Mouse (Mus musculus): ENCODE results near the gene Dus3l. TPM values are rescaled to one million over a fixed set of nuclear protein-coding genes. Genes with fewer than 3 reads are reported as not detected.

The Dus3l gene
- polyA plus RNA-seq, 1 experiment from 2014 or later = 36.5 TPM

DNA sequence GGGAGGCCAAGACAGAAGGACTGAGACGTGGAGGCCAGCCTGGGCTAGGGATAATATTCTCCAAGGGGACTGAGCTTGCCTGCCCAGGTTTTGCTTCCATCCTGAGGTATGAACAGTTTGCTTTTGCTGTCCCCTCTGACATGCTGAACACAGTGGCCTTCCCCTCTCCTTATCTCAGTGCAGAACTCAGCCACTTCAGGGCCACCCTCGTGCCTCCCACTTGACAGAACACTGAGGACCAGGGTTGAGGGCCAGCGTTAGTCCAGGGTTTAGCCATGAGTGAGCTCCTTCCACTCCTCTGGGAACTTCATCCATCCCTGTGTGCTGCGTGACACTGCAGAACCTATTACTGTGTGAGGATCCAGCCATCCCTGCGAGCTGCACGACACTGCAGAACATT, 24.7 kb downstream of the Dus3l start:
- DNase-seq (ENCODE audit: low spot score) = no peak

DNA sequence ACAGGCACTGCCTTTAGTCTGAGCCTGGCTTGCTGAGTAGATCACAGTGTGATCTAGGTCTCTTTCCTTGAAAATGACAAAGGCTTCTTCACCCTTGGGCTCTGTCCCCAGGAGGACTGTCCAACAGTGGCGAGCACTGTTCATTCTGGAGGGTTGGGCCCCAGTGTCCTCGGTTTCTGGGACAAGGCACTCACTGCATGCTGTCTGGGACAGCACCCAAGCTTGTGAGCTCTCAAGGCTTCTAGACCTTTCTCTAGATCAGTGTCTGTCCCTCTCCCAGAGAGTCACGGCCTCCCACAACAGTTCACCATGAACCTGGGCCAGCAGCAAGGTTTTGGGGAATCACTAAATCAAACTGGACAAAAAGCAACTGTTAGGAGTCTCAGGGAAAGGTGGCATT, 28.0 kb downstream of the Dus3l start:
- no peak for DNase-seq (ENCODE audit: low spot score)

DNA sequence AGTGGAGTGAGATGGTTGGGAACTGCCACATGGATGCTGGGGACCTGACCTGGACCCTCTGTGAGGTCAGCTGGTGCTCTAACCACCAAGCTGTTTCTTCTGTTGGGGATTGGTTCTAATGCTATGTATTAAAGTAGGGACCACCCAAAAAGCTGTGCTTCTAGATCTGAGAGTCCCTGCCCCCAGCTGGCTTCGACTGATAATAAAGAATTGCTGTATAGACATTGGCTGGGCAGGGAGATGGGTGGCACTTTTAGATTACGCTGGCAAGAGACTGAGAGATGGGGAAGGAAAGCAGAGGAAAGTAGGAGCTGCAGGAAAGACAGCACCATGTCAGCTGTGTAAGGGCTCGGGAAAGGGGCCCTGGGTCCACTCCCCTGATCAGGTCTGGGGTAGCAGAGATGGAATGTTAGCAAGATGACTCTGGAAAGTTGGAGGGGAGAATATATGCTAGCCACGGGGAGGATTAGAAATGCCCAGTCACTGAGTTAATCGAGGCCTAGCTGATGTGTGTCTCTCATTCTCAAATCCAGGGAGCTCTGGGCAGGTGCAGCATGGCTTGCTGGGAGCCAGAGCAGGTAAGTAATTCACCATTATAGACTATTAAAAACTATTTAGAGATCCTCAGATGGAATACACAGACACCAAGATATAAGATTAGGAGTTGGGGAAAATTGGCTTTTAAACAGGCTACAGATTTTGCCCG, 29.2 kb downstream of the Dus3l start:
- no peak for DNase-seq (ENCODE audit: low spot score)

DNA sequence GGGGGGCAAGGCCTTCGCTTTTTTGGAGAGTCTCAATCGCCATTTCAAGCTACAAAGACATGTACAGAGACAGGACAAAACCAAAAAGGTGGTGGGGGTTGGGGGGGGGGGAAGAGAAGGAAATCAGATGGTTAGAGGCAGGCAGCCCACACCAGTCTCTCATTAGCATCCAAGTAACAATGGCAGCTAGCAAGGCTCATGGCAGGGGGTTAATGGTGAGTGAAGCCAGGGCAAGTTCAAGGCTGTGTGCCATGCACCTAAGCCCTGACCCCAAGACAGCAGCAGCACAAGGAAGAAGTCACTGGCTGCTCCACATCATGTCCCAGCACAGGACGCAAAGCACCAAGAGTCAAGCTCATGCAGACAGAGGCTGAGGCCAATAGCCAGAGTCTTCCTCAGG, 34.7 kb downstream of the Dus3l start:
- DNase-seq (ENCODE audit: low spot score) = no peak

DNA sequence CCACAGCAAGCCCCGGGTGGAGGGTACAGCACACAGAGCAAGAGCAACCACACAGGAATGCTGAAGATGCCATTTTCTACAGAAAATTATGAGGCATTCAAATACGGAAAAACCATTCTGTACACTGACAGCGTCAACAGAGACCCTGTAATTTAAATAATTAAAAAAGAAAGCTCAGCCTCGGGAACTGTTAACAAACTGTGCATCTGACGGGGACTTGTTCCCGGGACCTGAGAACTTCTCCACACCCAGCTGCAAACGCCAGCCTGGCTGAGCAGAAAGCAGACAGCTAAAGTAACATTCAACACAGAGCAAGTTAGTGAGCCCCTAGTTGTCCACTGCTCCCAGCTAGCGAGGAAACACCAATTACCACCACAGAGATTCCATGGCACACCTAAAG, 37.5 kb downstream of the Dus3l start:
- DNase-seq (ENCODE audit: low spot score) = no peak

DNA sequence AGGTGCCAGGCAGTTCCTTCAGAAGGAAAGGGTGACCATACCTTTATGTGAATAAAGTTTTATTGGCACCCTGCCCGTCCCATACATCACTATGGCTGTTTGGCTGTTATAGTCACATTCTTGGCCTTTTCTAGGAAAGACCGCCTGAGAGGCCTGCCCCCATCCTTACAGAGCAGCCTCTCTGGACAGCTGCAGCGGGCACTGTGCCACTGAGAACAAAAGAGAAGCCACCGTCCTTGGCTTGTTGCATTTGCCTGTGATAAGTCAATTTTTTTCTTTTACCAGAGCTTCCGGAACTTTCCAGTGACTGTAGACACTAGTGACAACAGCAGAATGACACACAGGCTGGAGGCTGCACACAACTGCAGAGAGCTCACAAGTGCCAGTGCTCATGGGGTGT, 40.4 kb downstream of the Dus3l start:
- DNase-seq (ENCODE audit: low spot score) = no peak

DNA sequence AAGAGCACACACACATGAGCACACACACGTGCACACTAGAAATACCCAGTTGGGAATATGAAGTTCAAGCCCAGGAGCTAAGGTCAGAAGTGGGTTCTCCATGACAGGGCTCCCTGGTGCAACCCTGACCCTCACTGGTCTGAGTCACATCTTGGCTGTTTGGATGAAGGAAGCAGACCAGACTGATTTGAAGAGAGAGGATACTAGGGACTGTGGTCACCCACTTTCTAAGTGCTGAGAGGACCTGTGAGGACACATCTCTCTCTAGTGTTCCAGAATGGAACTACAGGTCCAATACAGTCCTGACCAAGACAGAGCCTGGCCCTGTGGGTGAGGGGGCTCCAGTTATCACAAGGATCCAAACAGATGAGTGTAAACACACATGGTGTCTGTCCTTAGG, 41.2 kb downstream of the Dus3l start:
- DNase-seq (ENCODE audit: low spot score) = no peak

DNA sequence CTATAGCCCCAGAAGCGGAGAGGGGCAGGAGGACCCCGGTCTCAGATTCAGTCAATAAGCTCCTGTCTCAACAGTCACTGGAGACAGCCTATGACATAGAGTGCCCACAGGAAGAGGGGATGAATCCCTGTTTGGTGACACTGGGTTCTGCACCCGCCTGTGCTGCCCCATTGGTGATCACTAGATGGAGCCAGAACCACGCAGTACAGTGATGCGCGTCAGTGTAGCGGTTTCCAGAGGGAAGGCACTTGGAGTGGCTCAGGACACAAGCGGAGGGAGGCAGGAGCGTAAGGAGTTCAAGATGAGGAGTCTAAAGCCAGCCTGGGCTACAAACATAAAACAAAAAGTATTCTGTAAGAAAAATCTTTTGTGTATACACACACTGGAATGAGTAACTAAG, 44.0 kb downstream of the Dus3l start:
- peak; percentile 68 for DNase-seq (ENCODE audit: low spot score)

DNA sequence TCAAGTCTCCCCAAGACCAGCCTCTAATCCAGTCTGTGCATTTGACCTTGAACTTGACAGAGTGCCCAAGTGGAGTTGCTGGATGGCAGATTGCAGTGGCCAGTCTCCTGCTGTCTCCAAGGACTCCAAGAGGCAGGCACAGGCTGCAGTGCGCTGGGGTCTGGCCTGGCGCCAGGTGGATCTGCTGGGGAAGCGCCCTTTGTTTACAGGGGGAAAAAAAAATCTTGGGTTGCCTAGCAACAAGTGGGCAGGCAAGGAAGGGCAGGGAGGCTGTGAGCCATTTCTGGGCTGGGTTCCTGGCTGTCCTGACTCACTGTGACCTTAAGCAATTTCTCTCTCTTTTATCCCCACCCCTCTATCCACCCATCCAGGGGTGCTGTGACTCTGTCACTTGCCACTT, 45.7 kb downstream of the Dus3l start:
- no peak for DNase-seq (ENCODE audit: low spot score)

DNA sequence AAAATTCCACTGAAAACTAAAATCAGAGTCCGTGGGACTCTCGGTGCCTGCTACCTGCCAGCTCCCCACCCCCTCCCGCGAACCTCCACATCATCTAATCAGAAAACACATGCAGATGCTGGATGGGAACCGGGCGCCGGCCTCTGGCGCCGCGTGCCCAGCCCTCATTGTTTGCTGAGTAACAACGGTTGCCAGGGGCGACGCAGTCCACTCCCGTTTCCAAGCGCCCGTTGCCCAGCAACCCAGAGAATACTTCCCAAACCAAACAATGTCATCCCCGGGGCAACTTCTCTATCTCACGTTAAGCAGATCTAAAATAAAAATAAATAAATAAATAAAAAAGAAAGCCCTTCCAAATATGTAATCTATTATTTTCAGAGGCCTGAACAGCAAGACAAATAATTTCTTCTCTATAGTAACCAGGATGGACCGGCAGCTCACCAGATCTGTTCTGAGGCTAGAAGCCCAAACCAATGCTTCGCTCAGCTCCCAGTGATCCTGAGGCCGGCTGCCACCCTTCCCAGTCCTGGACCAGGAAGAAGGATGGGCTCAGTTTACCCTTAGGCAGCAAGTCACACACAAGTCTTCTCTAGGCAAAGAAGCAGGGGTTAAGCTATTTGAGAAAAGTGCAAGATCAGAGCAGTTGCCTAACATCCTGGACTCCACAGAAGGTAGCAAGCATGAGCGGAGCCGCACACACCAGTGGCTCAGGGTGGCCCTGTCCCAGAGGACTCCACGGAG, 49.9 kb downstream of the Dus3l start:
- no peak for DNase-seq (ENCODE audit: low spot score)

DNA sequence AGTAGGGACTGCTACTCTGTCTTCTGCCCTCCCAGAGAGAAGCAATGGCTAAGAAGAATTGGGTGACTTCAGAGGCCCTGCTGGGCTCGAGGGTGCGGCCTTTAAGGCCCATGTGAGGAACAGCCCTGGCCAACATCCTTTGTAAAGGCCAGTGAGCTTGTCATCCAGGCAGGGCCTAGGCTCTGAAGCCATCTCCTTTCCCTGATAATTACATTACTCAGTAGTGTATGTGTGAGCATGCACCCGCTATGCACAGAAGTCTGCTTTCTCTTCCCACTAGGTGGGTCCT, 50.4 kb downstream of the Dus3l start:
- no peak for DNase-seq (ENCODE audit: low spot score)

DNA sequence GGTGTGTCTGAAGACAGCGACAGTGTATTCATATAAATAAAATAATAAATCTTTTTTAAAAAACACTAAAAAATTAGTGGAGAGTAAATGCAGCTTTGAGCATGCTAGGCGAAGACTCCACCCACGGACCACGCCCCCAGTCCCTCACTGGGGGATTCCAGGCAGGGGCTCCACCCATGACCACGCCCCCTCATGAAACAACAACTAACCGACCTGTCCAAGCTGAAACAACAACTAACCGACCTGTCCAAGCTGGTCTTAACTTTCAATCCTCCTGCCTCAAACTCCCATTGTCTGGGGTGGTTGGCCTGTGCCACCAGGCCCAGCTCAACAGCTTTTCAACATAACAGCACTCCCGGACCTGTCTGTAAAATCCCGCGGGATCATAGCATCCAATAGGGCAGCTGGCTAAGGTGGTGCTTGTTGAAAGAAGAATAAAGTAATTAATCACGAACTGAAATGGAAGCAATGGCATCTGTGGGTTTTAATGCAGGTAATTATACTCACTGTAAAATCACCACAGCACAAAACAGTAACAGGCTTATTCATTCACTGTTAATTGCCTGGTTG, 53.6 kb downstream of the Dus3l start:
- no peak for DNase-seq (ENCODE audit: low spot score)

DNA sequence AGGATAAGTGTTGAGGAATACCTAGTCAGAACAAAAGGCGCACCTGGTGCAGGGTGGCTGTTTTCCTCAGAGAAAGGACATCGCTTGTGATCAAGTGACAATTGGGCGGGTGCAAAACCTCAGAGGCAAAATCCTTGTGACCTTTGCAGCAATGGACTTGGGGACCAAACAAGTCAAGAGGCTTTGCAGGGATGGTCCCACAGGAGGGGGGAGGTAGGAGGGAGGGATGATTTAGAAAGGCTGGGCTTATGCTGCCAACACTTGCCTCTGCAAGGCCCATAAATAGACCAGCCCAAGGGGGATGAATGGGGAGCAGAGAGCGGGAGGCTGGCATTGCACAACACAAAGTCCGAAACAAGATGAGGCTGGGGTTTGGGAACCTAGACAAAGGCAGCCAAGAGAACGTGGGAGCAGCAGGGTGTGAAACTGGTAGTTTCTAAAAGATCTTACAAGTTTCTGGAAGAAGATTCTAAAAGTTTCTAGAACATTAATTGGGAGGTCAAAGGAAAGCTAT, 54.5 kb downstream of the Dus3l start:
- DNase-seq (ENCODE audit: low spot score) = no peak

Other genes starting within 250 kb of the Dus3l start
- 0.98 and 1.7 TPM in 2 replicates for gene Gm20219, start 210.4 kb upstream of the Dus3l start, polyA plus RNA-seq (2015; fragmentation: Nextera tagmentation; extraction: Ambion mirVana)
- gene Safb2, start 180.2 kb upstream of the Dus3l start, polyA plus RNA-seq (2015; fragmentation: Nextera tagmentation; extraction: Ambion mirVana) = 54.7 and 74.6 TPM in 2 replicates
- 76.0 and 83.6 TPM in 2 replicates for gene Safb, start 179.9 kb upstream of the Dus3l start, polyA plus RNA-seq (2015; fragmentation: Nextera tagmentation; extraction: Ambion mirVana)
- 306 and 315 TPM in 2 replicates for gene 2410015M20Rik, start 155.0 kb upstream of the Dus3l start, polyA plus RNA-seq (2015; fragmentation: Nextera tagmentation; extraction: Ambion mirVana)
- 2,991 and 3,020 TPM in 2 replicates for gene Rpl36, start 151.3 kb upstream of the Dus3l start, polyA plus RNA-seq (2015; fragmentation: Nextera tagmentation; extraction: Ambion mirVana)
- gene Lonp1, start 137.9 kb upstream of the Dus3l start, polyA plus RNA-seq (2015; fragmentation: Nextera tagmentation; extraction: Ambion mirVana) = 40.1 and 41.0 TPM in 2 replicates
- 0.09 and 0.57 TPM in 2 replicates for gene Catsperd, start 136.6 kb upstream of the Dus3l start, polyA plus RNA-seq (2015; fragmentation: Nextera tagmentation; extraction: Ambion mirVana)
- 76.2 and 81.4 TPM in 2 replicates for gene Ranbp3, start 91.5 kb upstream of the Dus3l start, polyA plus RNA-seq (2015; fragmentation: Nextera tagmentation; extraction: Ambion mirVana)
- 821 and 873 TPM in 2 replicates for gene Ndufa11, start 47.0 kb upstream of the Dus3l start, polyA plus RNA-seq (2015; fragmentation: Nextera tagmentation; extraction: Ambion mirVana)
- 20.3 and 26.9 TPM in 2 replicates for gene Vmac, start 46.7 kb upstream of the Dus3l start, polyA plus RNA-seq (2015; fragmentation: Nextera tagmentation; extraction: Ambion mirVana)
- 17.3 and 23.6 TPM in 2 replicates for gene Nrtn, start 7.2 kb upstream of the Dus3l start, polyA plus RNA-seq (2015; fragmentation: Nextera tagmentation; extraction: Ambion mirVana)
- gene Prr22, start 5.5 kb downstream of the Dus3l start, polyA plus RNA-seq (2015; fragmentation: Nextera tagmentation; extraction: Ambion mirVana) = 0.40 and 0.68 TPM in 2 replicates
- 3.0 and 3.2 TPM in 2 replicates for gene Rfx2, start 66.3 kb downstream of the Dus3l start, polyA plus RNA-seq (2015; fragmentation: Nextera tagmentation; extraction: Ambion mirVana)
- not detected in 2 replicates for gene Acsbg2, start 109.7 kb downstream of the Dus3l start, polyA plus RNA-seq (2015; fragmentation: Nextera tagmentation; extraction: Ambion mirVana)
- gene 1700061G19Rik, start 110.7 kb downstream of the Dus3l start, polyA plus RNA-seq (2015; fragmentation: Nextera tagmentation; extraction: Ambion mirVana) = 0.21 and 0.26 TPM in 2 replicates
- gene Mllt1, start 170.7 kb downstream of the Dus3l start, polyA plus RNA-seq (2015; fragmentation: Nextera tagmentation; extraction: Ambion mirVana) = 24.2 and 26.6 TPM in 2 replicates
- not detected in 2 replicates for gene Acer1, start 217.4 kb downstream of the Dus3l start, polyA plus RNA-seq (2015; fragmentation: Nextera tagmentation; extraction: Ambion mirVana)
- gene Clpp, start 225.5 kb downstream of the Dus3l start, polyA plus RNA-seq (2015; fragmentation: Nextera tagmentation; extraction: Ambion mirVana) = 111 and 113 TPM in 2 replicates
- 35.0 and 35.6 TPM in 2 replicates for gene Alkbh7, start 232.6 kb downstream of the Dus3l start, polyA plus RNA-seq (2015; fragmentation: Nextera tagmentation; extraction: Ambion mirVana)
- 0.55 TPM in 1 of 2 replicates, not detected in the other for gene Pspn, start 235.3 kb downstream of the Dus3l start, polyA plus RNA-seq (2015; fragmentation: Nextera tagmentation; extraction: Ambion mirVana)
- gene Gtf2f1, start 246.5 kb downstream of the Dus3l start, polyA plus RNA-seq (2015; fragmentation: Nextera tagmentation; extraction: Ambion mirVana) = 76.1 and 81.7 TPM in 2 replicates
- 0.42 and 0.53 TPM in 2 replicates for gene Gm17949, start 246.7 kb downstream of the Dus3l start, polyA plus RNA-seq (2015; fragmentation: Nextera tagmentation; extraction: Ambion mirVana)